In the genomic region with DNA sequence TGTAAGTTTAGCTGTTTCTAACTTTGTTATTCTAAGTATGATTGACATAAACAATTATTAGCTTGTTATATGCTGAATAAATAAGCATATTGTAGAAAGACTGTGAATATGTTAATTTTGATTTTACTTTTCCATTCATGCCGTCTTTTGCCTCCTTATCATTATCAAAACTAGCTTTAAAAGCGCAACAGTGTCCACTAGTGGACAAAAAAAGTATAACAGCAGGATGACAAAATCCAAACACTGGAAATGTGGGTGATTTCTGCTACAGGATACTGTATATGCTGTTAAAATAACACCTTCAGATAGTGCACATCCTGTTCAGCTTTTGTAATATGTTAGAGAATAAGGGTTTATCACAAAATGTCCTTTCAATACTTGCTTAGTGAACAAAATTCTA, we compare ENCODE assay signal across 10 mouse cellular contexts.
DNase-seq lines count a peak whose midpoint lies in the region; ATAC-seq and TF ChIP-seq lines count a peak whose summit lies in the region.
"Had no signal": no experiment of that assay in that cellular context is flagged by ENCODE, and none has a peak within 500 bp of the region (broad histone marks: within the 10 kb centered on the region; RNA-seq: fewer than 3 reads in every experiment).

No protein-coding gene starts in this region.

- H3K27me3 ChIP-seq in E14TG2a.4 (ENCODE audit: insufficient read depth, low read length), result no peaks in the 10 kb centered on the region
- H3K27me3 ChIP-seq in neural tube, embryonic 15.5 days (replicated peaks), result no peaks in the 10 kb centered on the region

- no peaks in the 10 kb centered on the region for H3K36me3 ChIP-seq in E14TG2a.4 (ENCODE audit: insufficient read depth, low read length)
- H3K36me3 ChIP-seq in neural tube, embryonic 15.5 days, result no peaks in the 10 kb centered on the region

- intact Hi-C loops in left cerebral cortex, postnatal 14 days (cut with DNase I), result loop anchor here (10.0 kb wide), 2 partner anchors 566 to 1056 kb away; no protein-coding TSS in a partner anchor
- intact Hi-C loops in left cerebral cortex, postnatal 10 days (cut with DNase I), result no loop called here
- intact Hi-C loops in gastrocnemius, postnatal 14 days (cut with DNase I; ENCODE audit: low total_unique reads), result no loop called here

- TF ChIP-seq CTCF in E14TG2a.4 (conservative IDR thresholded peaks at IDR 0.05; ENCODE audit: low read length), result peak; percentile 88

- H3K4me3 ChIP-seq in E14TG2a.4 (replicated peaks; ENCODE audit: low read length), result no peak overlapping the region
- no peak overlapping the region for H3K4me3 ChIP-seq in neural tube, embryonic 15.5 days (replicated peaks)
- H3K4me3 ChIP-seq: erythroblast, embryonic 14.5 days had no signal

- 8% methylated on average over 2 of the region's 2 CpGs for WGBS in neural tube, embryonic 15.5 days

- H3K9me3 ChIP-seq in E14TG2a.4 (ENCODE audit: low read length), result no peaks in the 10 kb centered on the region
- H3K9me3 ChIP-seq in neural tube, embryonic 15.5 days (replicated peaks), result no peaks in the 10 kb centered on the region

- H3K9ac ChIP-seq in neural tube, embryonic 15.5 days (replicated peaks), result no peak overlapping the region

- peak; percentile 57; the same call in 1 of the 2 replicates for ATAC-seq in frontal cortex, adult (ENCODE audit: low TSS enrichment)
- ATAC-seq in neural tube, embryonic 15.5 days (ENCODE audit: low FRiP score), result no peak

- H3K4me2 ChIP-seq in neural tube, embryonic 15.5 days, result no peak overlapping the region

- H3K27ac ChIP-seq in neural tube, embryonic 15.5 days (replicated peaks), result no peak overlapping the region
- H3K27ac ChIP-seq: macrophage had no signal

- no peaks in the 10 kb centered on the region for H3K4me1 ChIP-seq in E14TG2a.4 (replicated peaks; ENCODE audit: low read depth, low read length)
- H3K4me1 ChIP-seq in neural tube, embryonic 15.5 days, result no peaks in the 10 kb centered on the region

- DNase-seq in frontal cortex, postnatal 14 days (ENCODE audit: low spot score in 2 of 2), result no peak
- DNase-seq in left cerebral cortex, postnatal 14 days (ENCODE audit: low spot score in 2 of 2), result peak; percentile 25 to 30
- no peak for DNase-seq in left cerebral cortex, postnatal 10 days (ENCODE audit: extremely low spot score in 1 of 2, low spot score in 2 of 2)
- DNase-seq in cerebellum, postnatal 14 days, result peak; percentile 48 to 55
- DNase-seq in gastrocnemius, postnatal 14 days, result no peak

Comparison
In these comparisons a context has a peak if more than half of its experiments do, and no peak if none do; other contexts are left out.
1. DNase-seq: peak in left cerebral cortex, postnatal 14 days (2 of 2) and cerebellum, postnatal 14 days (2 of 2); none in frontal cortex, postnatal 14 days (0 of 2), left cerebral cortex, postnatal 10 days (0 of 2) and gastrocnemius, postnatal 14 days (single experiment).